Comparison of ENCODE assay signal across 14 mouse cellular contexts in the genomic region with DNA sequence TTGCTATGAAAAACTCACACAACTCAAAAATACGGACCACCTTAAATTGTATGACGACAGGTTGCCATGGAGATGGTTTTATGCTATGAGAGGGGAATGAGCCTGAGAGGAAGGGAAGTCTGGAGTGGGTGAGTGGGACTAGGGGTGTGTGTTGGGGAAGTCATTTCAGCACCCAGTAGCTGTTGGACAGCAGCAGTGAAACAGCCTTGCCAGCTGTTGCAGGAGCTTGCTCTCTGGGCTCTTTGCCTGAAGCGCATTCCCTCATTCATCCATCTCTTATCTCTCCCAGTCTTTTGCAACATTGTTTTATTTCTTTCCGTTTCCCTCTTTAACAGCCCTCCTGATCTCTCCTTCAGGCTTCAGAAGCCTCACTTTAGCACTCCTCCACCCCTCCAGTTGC. TPM values are rescaled to one million over a fixed set of nuclear protein-coding genes. Genes with fewer than 3 reads are reported as not detected.
A peak's percentile ranks its signal among the peaks of the same experiment; 100 is the strongest.
DNase-seq lines count a peak whose midpoint lies in the region; ATAC-seq and TF ChIP-seq lines count a peak whose summit lies in the region.
"Had no signal": no experiment of that assay in that cellular context is flagged by ENCODE, and none has a peak within 500 bp of the region (broad histone marks: within the 10 kb centered on the region; RNA-seq: fewer than 3 reads in every experiment).

No protein-coding gene starts in this region.

- WGBS in heart, postnatal 0 days: 21% methylated on average over 4 of the region's 4 CpGs
- WGBS in heart, embryonic 11.5 days (ENCODE audit: insufficient replicate concordance): 24% methylated on average over 4 of the region's 4 CpGs
- 33% methylated on average over 4 of the region's 4 CpGs for WGBS in midbrain, postnatal 0 days
- WGBS in midbrain, embryonic 13.5 days: 37% methylated on average over 4 of the region's 4 CpGs

- H3K4me2 ChIP-seq in heart, postnatal 0 days (ENCODE audit: low read depth, low read length): no peak overlapping the region
- no peak overlapping the region for H3K4me2 ChIP-seq in heart, embryonic 11.5 days
- peak overlapping the region; percentile 20; the same call in 1 of the 2 replicates for H3K4me2 ChIP-seq in midbrain, postnatal 0 days (ENCODE audit: low read depth, low read length, poor library complexity, severe bottlenecking)
- H3K4me2 ChIP-seq in midbrain, embryonic 13.5 days (replicated peaks): no peak overlapping the region
- H3K4me2 ChIP-seq: embryonic facial prominence, embryonic 13.5 days; hindbrain, embryonic 12.5 days had no signal

- H3K9me3 ChIP-seq in heart, postnatal 0 days (replicated peaks; ENCODE audit: control insufficient read depth, low read length): no peaks in the 10 kb centered on the region
- H3K9me3 ChIP-seq in heart, embryonic 11.5 days (replicated peaks; ENCODE audit: control insufficient read depth, low read length): no peaks in the 10 kb centered on the region
- no peaks in the 10 kb centered on the region for H3K9me3 ChIP-seq in midbrain, postnatal 0 days (ENCODE audit: low read length)
- no peaks in the 10 kb centered on the region for H3K9me3 ChIP-seq in midbrain, embryonic 13.5 days
- H3K9me3 ChIP-seq: embryonic facial prominence, embryonic 13.5 days; hindbrain, embryonic 12.5 days had no signal

- no peaks in the 10 kb centered on the region for H3K27me3 ChIP-seq in heart, postnatal 0 days (ENCODE audit: control insufficient read depth, insufficient read depth, low read length)
- H3K27me3 ChIP-seq in heart, embryonic 11.5 days (ENCODE audit: control insufficient read depth, insufficient read depth, low read length): no peaks in the 10 kb centered on the region
- no peaks in the 10 kb centered on the region for H3K27me3 ChIP-seq in midbrain, postnatal 0 days (ENCODE audit: insufficient read depth, low read length)
- no peaks in the 10 kb centered on the region for H3K27me3 ChIP-seq in midbrain, embryonic 13.5 days
- H3K27me3 ChIP-seq: embryonic facial prominence, embryonic 13.5 days; hindbrain, embryonic 12.5 days had no signal

- no peaks in the 10 kb centered on the region for H3K36me3 ChIP-seq in heart, postnatal 0 days (replicated peaks; ENCODE audit: control insufficient read depth, insufficient read depth, low read length)
- no peaks in the 10 kb centered on the region for H3K36me3 ChIP-seq in heart, embryonic 11.5 days (ENCODE audit: control insufficient read depth, insufficient read depth, low read length)
- H3K36me3 ChIP-seq in midbrain, postnatal 0 days (ENCODE audit: insufficient read depth, low read length): no peaks in the 10 kb centered on the region
- H3K36me3 ChIP-seq in midbrain, embryonic 13.5 days: no peaks in the 10 kb centered on the region
- H3K36me3 ChIP-seq: embryonic facial prominence, embryonic 13.5 days; hindbrain, embryonic 12.5 days had no signal

- TF ChIP-seq EP300 in heart, postnatal 0 days (IDR thresholded peaks at IDR 0.05; ENCODE audit: low read depth): no peak

- no peak for TF ChIP-seq CTCF in heart, postnatal 0 days (IDR thresholded peaks at IDR 0.05; ENCODE audit: low read depth)
- TF ChIP-seq CTCF in midbrain, postnatal 0 days (IDR thresholded peaks at IDR 0.05): no peak

- no peak for ATAC-seq in heart, postnatal 0 days (ENCODE audit: insufficient read depth, low read depth)
- ATAC-seq in heart, embryonic 11.5 days (replicated peaks; ENCODE audit: insufficient number of reproducible peaks, low FRiP score, low TSS enrichment): no peak
- no peak for ATAC-seq in midbrain, postnatal 0 days (ENCODE audit: low FRiP score)
- no peak for ATAC-seq in midbrain, embryonic 13.5 days
- no peak for ATAC-seq in CD4-positive, CD25-positive, alpha-beta regulatory T cell, adult 4 months
- ATAC-seq: forebrain, embryonic 16.5 days had no signal

- H3K27ac ChIP-seq in heart, postnatal 0 days (ENCODE audit: low read depth): no peak overlapping the region
- H3K27ac ChIP-seq in heart, embryonic 11.5 days (ENCODE audit: low read depth, low read length): no peak overlapping the region
- H3K27ac ChIP-seq in midbrain, postnatal 0 days (ENCODE audit: low read depth, low read length): no peak overlapping the region
- no peak overlapping the region for H3K27ac ChIP-seq in midbrain, embryonic 13.5 days
- H3K27ac ChIP-seq: embryonic facial prominence, embryonic 13.5 days; hindbrain, embryonic 12.5 days had no signal

- H3K9ac ChIP-seq in heart, postnatal 0 days (replicated peaks; ENCODE audit: low read depth, low read length): no peak overlapping the region
- H3K9ac ChIP-seq in heart, embryonic 11.5 days (ENCODE audit: low read depth, low read length): no peak overlapping the region
- no peak overlapping the region for H3K9ac ChIP-seq in midbrain, postnatal 0 days (replicated peaks; ENCODE audit: low read length, poor library complexity, severe bottlenecking)
- no peak overlapping the region for H3K9ac ChIP-seq in midbrain, embryonic 13.5 days (replicated peaks)
- H3K9ac ChIP-seq: embryonic facial prominence, embryonic 13.5 days; hindbrain, embryonic 12.5 days had no signal

- no peaks in the 10 kb centered on the region for H3K4me1 ChIP-seq in heart, postnatal 0 days (ENCODE audit: control insufficient read depth, insufficient read depth)
- H3K4me1 ChIP-seq in heart, embryonic 11.5 days (ENCODE audit: control insufficient read depth, insufficient read depth, low read length): no peaks in the 10 kb centered on the region
- no peaks in the 10 kb centered on the region for H3K4me1 ChIP-seq in midbrain, postnatal 0 days (ENCODE audit: insufficient read depth, low read length)
- H3K4me1 ChIP-seq in midbrain, embryonic 13.5 days (replicated peaks): no peaks in the 10 kb centered on the region
- H3K4me1 ChIP-seq: embryonic facial prominence, embryonic 13.5 days; hindbrain, embryonic 12.5 days had no signal

- peak; percentile 31 for DNase-seq in heart, postnatal 0 days (ENCODE audit: low spot score)
- no peak for DNase-seq in midbrain, postnatal 0 days (ENCODE audit: low spot score)
- DNase-seq in forelimb bud, embryonic 11.5 days (ENCODE audit: low read depth, low spot score): peak; percentile 10
- DNase-seq in cerebellum, adult 9-10 months: no peak
- no peak for DNase-seq in spleen, postnatal 4 days (ENCODE audit: low spot score in 2 of 2)
- DNase-seq: cerebellum, adult 2 months; heart, adult 18-20 months; thymus, adult 2 months had no signal

- no peak overlapping the region for H3K4me3 ChIP-seq in heart, postnatal 0 days (ENCODE audit: low read depth, low read length)
- H3K4me3 ChIP-seq in heart, embryonic 11.5 days (ENCODE audit: low read depth, low read length): no peak overlapping the region
- H3K4me3 ChIP-seq in midbrain, postnatal 0 days (ENCODE audit: low read depth, low read length): no peak overlapping the region
- H3K4me3 ChIP-seq in midbrain, embryonic 13.5 days (replicated peaks): no peak overlapping the region
- H3K4me3 ChIP-seq: embryonic facial prominence, embryonic 13.5 days; hindbrain, embryonic 12.5 days had no signal

RNA-seq across cellular contexts. Expression of a gene that starts 42.0 kb away (rescaled TPM):
- total RNA-seq in heart, postnatal 0 days (2014; rRNA removed; ENCODE audit: low replicate concordance): 5.5 and 5.9 TPM in 2 replicates
- 9.2 and 10.0 TPM in 2 replicates for polyA plus RNA-seq in heart, postnatal 0 days (2015; fragmentation: Nextera tagmentation; extraction: Ambion mirVana)
- polyA plus RNA-seq in heart, embryonic 11.5 days (2014; fragmentation: Nextera tagmentation; extraction: Ambion mirVana): 14.3 and 14.6 TPM in 2 replicates
- 31.7 and 37.1 TPM in 2 replicates for total RNA-seq in midbrain, postnatal 0 days (2014; rRNA removed)
- 17.5 and 17.9 TPM in 2 replicates for polyA plus RNA-seq in midbrain, postnatal 0 days (2015; fragmentation: Nextera tagmentation; extraction: Ambion mirVana)
- polyA plus RNA-seq in midbrain, embryonic 13.5 days (2015; fragmentation: Nextera tagmentation; extraction: Ambion mirVana): 12.2 and 13.2 TPM in 2 replicates
- polyA plus RNA-seq in CD4-positive, CD25-positive, alpha-beta regulatory T cell, adult 4 months (2017; shearing (Covaris generic)): 10 to 100 TPM; 16.6 to 19.5 TPM

Comparison
In these comparisons a context has a peak if more than half of its experiments do, and no peak if none do; other contexts are left out.
1. DNase-seq: peak in heart, postnatal 0 days (single experiment) and forelimb bud, embryonic 11.5 days (single experiment); none in midbrain, postnatal 0 days (single experiment), cerebellum, adult 9-10 months (single experiment) and spleen, postnatal 4 days (0 of 2).